Mouse (Mus musculus) midbrain, postnatal 0 days (tissue): ENCODE measurements around the gene Shroom4. TPM values are rescaled to one million over a fixed set of nuclear protein-coding genes. Genes with fewer than 3 reads are reported as not detected.

ENCODE experiments used
- ATAC-seq: fragments of 200-750 bp; cut with Nextera tagmentation; 2 replicates; pipeline ENCODE4 v1.8.0; 2017; ENCODE audit warnings: moderate number of reproducible peaks, mild to moderate bottlenecking, moderate TSS enrichment, moderate library complexity; ENCODE audit not compliant: low FRiP score
- DNase-seq: peaks from one replicate; pipeline ENCODE4 v3.0.0-alpha.2; 2015; ENCODE audit warnings: low spot score
- H3K27ac ChIP-seq: fragments of 300-500 bp; sonication (generic); 2 replicates; pipeline ENCODE4 v1.5.1; 2014; ENCODE audit warnings: low read depth, mild to moderate bottlenecking, low read length, mixed read lengths
- H3K27me3 ChIP-seq: fragments of 300-500 bp; sonication (generic); 2 replicates; pipeline ENCODE4 v1.6.1; 2014; ENCODE audit warnings: low read length, control low read depth, mixed read lengths; ENCODE audit not compliant: insufficient read depth
- H3K36me3 ChIP-seq: fragments of 300-500 bp; sonication (generic); 2 replicates; pipeline ENCODE4 v1.6.1; 2014; ENCODE audit warnings: low read length, control low read depth, mixed read lengths; ENCODE audit not compliant: insufficient read depth
- H3K4me1 ChIP-seq: fragments of 300-500 bp; sonication (generic); 2 replicates; pipeline ENCODE4 v1.6.1; 2014; ENCODE audit warnings: mild to moderate bottlenecking, control low read depth, antibody characterized with exemption, low read length, mixed read lengths; ENCODE audit not compliant: insufficient read depth
- H3K4me2 ChIP-seq: fragments of 300-500 bp; sonication (generic); 2 replicates; pipeline ENCODE4 v1.6.1; 2014; ENCODE audit warnings: low read depth, mild to moderate bottlenecking, low read length, mixed read lengths; ENCODE audit not compliant: poor library complexity, severe bottlenecking
- H3K4me3 ChIP-seq: fragments of 300-500 bp; sonication (generic); 2 replicates; pipeline ENCODE4 v1.5.1; 2014; ENCODE audit warnings: low read depth, mild to moderate bottlenecking, low read length, moderate library complexity
- H3K9ac ChIP-seq: fragments of 300-500 bp; sonication (generic); replicated peaks from 2 replicates; pipeline ENCODE4 v1.6.1; 2014; ENCODE audit warnings: mild to moderate bottlenecking, low read length, moderate library complexity, mixed read lengths; ENCODE audit not compliant: poor library complexity, severe bottlenecking
- H3K9me3 ChIP-seq: fragments of 300-500 bp; sonication (generic); 2 replicates; pipeline ENCODE4 v1.6.1; 2016; ENCODE audit warnings: low read length, control low read depth
- CTCF ChIP-seq: IDR thresholded peaks from 2 replicates; pipeline ENCODE4 v1.5.1; 2016; ENCODE audit warnings: antibody characterized with exemption, mild to moderate bottlenecking
- WGBS: fragments of 180-500 bp; shearing (Covaris S2); extraction: QIAGEN DNeasy Blood & Tissue Kit; methylation state at CpG from one replicate; pipeline ENCODE4 v1.1.7; 2014; 5-methylcytosine and 5-hydroxymethylcytosine counted together
- polyA plus RNA-seq: library from polyadenylated mRNA; unstranded; fragments of >200 nt; fragmentation: Nextera tagmentation; extraction: Ambion mirVana; gene quantifications from 2 replicates; pipeline ENCODE4 v1.2.1, GENCODE M21; 2015
- total RNA-seq: library from RNA; depleted of rRNA; stranded (reverse); fragments of >200 nt; gene quantifications from 2 replicates; pipeline ENCODE4 v1.2.3, GENCODE M21; 2014

The Shroom4 gene
- total and polyA plus RNA-seq, 2 experiments from 2014 or later = 0.68 to 7.0 TPM

GRCm38 (mm10) chrX:6399193-6399592, 461 bp upstream of the Shroom4 start:
- peak overlapping the region; percentile 61 for H3K4me3 ChIP-seq
- no peak for TF ChIP-seq CTCF
- H3K9ac ChIP-seq = no peak overlapping the region
- no peaks in the 10 kb centered on the region for H3K4me1 ChIP-seq
- WGBS = 46% methylated on average over 1 of the region's 1 CpGs
- peak overlapping the region; percentile 70 for H3K4me2 ChIP-seq
- H3K27ac ChIP-seq = no peak overlapping the region
- no peaks in the 10 kb centered on the region for H3K36me3 ChIP-seq
- no peak for DNase-seq
- ATAC-seq = no peak
- no peaks in the 10 kb centered on the region for H3K9me3 ChIP-seq
- no peaks in the 10 kb centered on the region for H3K27me3 ChIP-seq

- 16% methylated on average over 26 of the region's 49 CpGs for WGBS
- Histone ChIP-seq H3K9ac (peak overlapping the region; percentile 50), H3K36me3 (no peaks in the 10 kb centered on the region), H3K27me3 (no peaks in the 10 kb centered on the region), H3K4me1 (no peaks in the 10 kb centered on the region), H3K4me3 (peak overlapping the region; percentile 61), H3K4me2 (peak overlapping the region; percentile 70), H3K27ac (peak overlapping the region; percentile 26; the same call in 1 of the 2 replicates), H3K9me3 (no peaks in the 10 kb centered on the region)
- no peak for TF ChIP-seq CTCF
- peak; percentile 62 for ATAC-seq
- peak; percentile 27 for DNase-seq
Observed at GRCm38 (mm10) chrX:6400398-6401020, 855 bp downstream of the Shroom4 start.

- no peak for DNase-seq
- 82% methylated on average over 4 of the region's 4 CpGs for WGBS
- no peak overlapping the region for H3K4me3 ChIP-seq
Observed at GRCm38 (mm10) chrX:6402921-6403320, 3.3 kb downstream of the Shroom4 start.

GRCm38 (mm10) chrX:6409114-6409513, 9.5 kb downstream of the Shroom4 start:
- H3K4me1 ChIP-seq = no peaks in the 10 kb centered on the region
- DNase-seq (no peak), ATAC-seq (no peak)
- H3K9me3 ChIP-seq = no peaks in the 10 kb centered on the region
- H3K36me3 ChIP-seq = no peaks in the 10 kb centered on the region
- no peak overlapping the region for H3K9ac ChIP-seq
- no peak overlapping the region for H3K27ac ChIP-seq
- H3K4me2 ChIP-seq = no peak overlapping the region
- no peak for TF ChIP-seq CTCF
- no peaks in the 10 kb centered on the region for H3K27me3 ChIP-seq
- no peak overlapping the region for H3K4me3 ChIP-seq
- WGBS = 62% methylated on average over 6 of the region's 6 CpGs

More at GRCm38 (mm10) chrX:6402921-6403320, 3.3 kb downstream of the Shroom4 start:
- Histone ChIP-seq H3K27ac (no peak overlapping the region), H3K27me3 (no peaks in the 10 kb centered on the region), H3K4me2 (no peak overlapping the region), H3K9me3 (no peaks in the 10 kb centered on the region), H3K9ac (no peak overlapping the region), H3K4me1 (no peaks in the 10 kb centered on the region), H3K36me3 (no peaks in the 10 kb centered on the region)
- no peak for ATAC-seq
- no peak for TF ChIP-seq CTCF

- no peak overlapping the region for H3K9ac ChIP-seq
- H3K27me3 ChIP-seq = no peaks in the 10 kb centered on the region
- ATAC-seq = no peak
- 60% methylated on average over 12 of the region's 12 CpGs for WGBS
- no peak overlapping the region for H3K4me3 ChIP-seq
- H3K4me2 ChIP-seq = no peak overlapping the region
- H3K9me3 ChIP-seq = no peaks in the 10 kb centered on the region
- no peak for TF ChIP-seq CTCF
- no peaks in the 10 kb centered on the region for H3K4me1 ChIP-seq
- no peak for DNase-seq
- no peak overlapping the region for H3K27ac ChIP-seq
- H3K36me3 ChIP-seq = no peaks in the 10 kb centered on the region
Observed at GRCm38 (mm10) chrX:6415412-6415811, 15.8 kb downstream of the Shroom4 start.

GRCm38 (mm10) chrX:6415936-6416335, 16.3 kb downstream of the Shroom4 start:
- Histone ChIP-seq H3K27ac (no peak overlapping the region), H3K4me1 (no peaks in the 10 kb centered on the region), H3K4me2 (no peak overlapping the region), H3K4me3 (no peak overlapping the region), H3K9me3 (no peaks in the 10 kb centered on the region), H3K9ac (no peak overlapping the region), H3K36me3 (no peaks in the 10 kb centered on the region), H3K27me3 (no peaks in the 10 kb centered on the region)
- no peak for ATAC-seq
- 55% methylated on average over 5 of the region's 5 CpGs for WGBS
- DNase-seq = no peak
- TF ChIP-seq CTCF = no peak
